Mouse (Mus musculus) C2C12 (cell line): ENCODE measurements around the gene Tbc1d16.

Source experiments
- CEBPB ChIP-seq: IDR thresholded peaks from one replicate; pipeline ENCODE4 v1.6.1; 2011; ENCODE audit warnings: low read depth, mild to moderate bottlenecking, control low read depth, moderate library complexity
- CTCF ChIP-seq: IDR thresholded peaks from one replicate; pipeline ENCODE4 v1.5.1; 2011; ENCODE audit not compliant: control insufficient read depth, insufficient read depth, insufficient read length
- MAX ChIP-seq: IDR thresholded peaks from one replicate; pipeline ENCODE4 v1.6.1; 2011; ENCODE audit warnings: mild to moderate bottlenecking, control low read depth
- MYOD1 ChIP-seq: IDR thresholded peaks from one replicate; pipeline ENCODE4 v1.6.1; 2011; ENCODE audit warnings: low read depth; ENCODE audit not compliant: control insufficient read depth, insufficient read length
- MYOG ChIP-seq: IDR thresholded peaks from one replicate; pipeline ENCODE4 v1.6.1; 2011; ENCODE audit not compliant: control insufficient read depth, insufficient read length; ENCODE audit errors: extremely low read depth
- USF1 ChIP-seq: IDR thresholded peaks from one replicate; pipeline ENCODE4 v1.6.1; 2011; ENCODE audit warnings: low read depth, mild to moderate bottlenecking, control low read depth, moderate library complexity

- TF ChIP-seq CTCF (no peak), MYOD1 (no peak), MAX (no peak), USF1 (no peak), MYOG (no peak), CEBPB (no peak)
Measured at GRCm38 (mm10) chr11:119219816-119220465, 8.4 kb downstream of the Tbc1d16 start.
